Mouse (Mus musculus): ENCODE data around the gene Sorl1. TPM values are rescaled to one million over a fixed set of nuclear protein-coding genes. Genes with fewer than 3 reads are reported as not detected.

Sorl1 gene
- total RNA-seq (2014; rRNA removed; ENCODE audit: low replicate concordance) (3.2 and 12.9 TPM in 2 replicates), polyA plus RNA-seq (2015; fragmentation: Nextera tagmentation; extraction: Ambion mirVana) (0.59 and 1.1 TPM in 2 replicates)

GRCm38 (mm10) chr9:42123713-42124576 lies at the start of gene Sorl1:
Sorl1 (minus strand) TSS chr9:42124297.
- no peaks in the 10 kb centered on the region; the same call in 1 of the 2 replicates for H3K4me1 ChIP-seq (ENCODE audit: control insufficient read depth, insufficient read depth)
- under 1% methylated on average over 67 of the region's 94 CpGs for WGBS
- H3K4me3 ChIP-seq (ENCODE audit: low read depth, low read length): peak within 1 kb of the TSS; percentile 90
- H3K27me3 ChIP-seq (ENCODE audit: control insufficient read depth, insufficient read depth, low read length): peaks cover 25% of the 10 kb centered on the region; the same call in 1 of the 2 replicates
- peak; percentile 85 for ATAC-seq (ENCODE audit: insufficient read depth, low read depth)
- peak within 1 kb of the TSS; percentile 99 for H3K4me2 ChIP-seq (ENCODE audit: low read depth, low read length)
- no peaks in the 10 kb centered on the region for H3K36me3 ChIP-seq (replicated peaks; ENCODE audit: control insufficient read depth, insufficient read depth, low read length)
- TF ChIP-seq CTCF (IDR thresholded peaks at IDR 0.05; ENCODE audit: low read depth): peak; percentile 47
- no peak for TF ChIP-seq EP300 (IDR thresholded peaks at IDR 0.05; ENCODE audit: low read depth)
- DNase-seq (ENCODE audit: low spot score): peak; percentile 54
- H3K27ac ChIP-seq (ENCODE audit: low read depth): no peak within 1 kb of the TSS
- H3K9ac ChIP-seq (replicated peaks; ENCODE audit: low read depth, low read length): peak within 1 kb of the TSS; percentile 70
- no peaks in the 10 kb centered on the region for H3K9me3 ChIP-seq (replicated peaks; ENCODE audit: control insufficient read depth, low read length)

DNA sequence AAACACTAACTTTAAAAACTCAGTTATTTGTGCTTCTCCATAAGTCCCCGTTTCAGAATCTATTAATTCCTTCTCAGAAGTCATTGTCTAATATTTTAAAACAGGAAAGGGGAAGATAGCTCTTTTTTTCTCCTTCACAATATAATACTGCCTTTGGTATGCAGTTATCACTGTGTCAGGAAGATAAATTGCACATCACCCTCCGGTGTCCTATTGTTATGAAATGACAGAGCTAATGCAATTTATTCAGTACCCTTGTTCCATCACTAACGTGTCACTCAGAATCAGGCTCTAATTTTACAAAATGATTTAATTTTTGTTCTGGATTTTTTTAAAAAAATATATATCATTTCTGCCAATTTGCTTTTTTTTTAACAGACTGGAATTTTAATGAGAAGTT lies 49.7 kb upstream of the Sorl1 start:
- ATAC-seq (ENCODE audit: insufficient read depth, low read depth) (no peak), DNase-seq (ENCODE audit: low spot score) (no peak)
- no peaks in the 10 kb centered on the region for H3K4me1 ChIP-seq (ENCODE audit: control insufficient read depth, insufficient read depth)
- H3K9me3 ChIP-seq (replicated peaks; ENCODE audit: control insufficient read depth, low read length): no peaks in the 10 kb centered on the region
- H3K4me3 ChIP-seq (ENCODE audit: low read depth, low read length): no peak overlapping the region
- TF ChIP-seq EP300 (IDR thresholded peaks at IDR 0.05; ENCODE audit: low read depth): no peak
- TF ChIP-seq CTCF (IDR thresholded peaks at IDR 0.05; ENCODE audit: low read depth): no peak
- no peak overlapping the region for H3K27ac ChIP-seq (ENCODE audit: low read depth)
- no peaks in the 10 kb centered on the region for H3K27me3 ChIP-seq (ENCODE audit: control insufficient read depth, insufficient read depth, low read length)
- no peak overlapping the region for H3K9ac ChIP-seq (replicated peaks; ENCODE audit: low read depth, low read length)
- WGBS: 54% methylated on average over 3 of the region's 3 CpGs
- no peaks in the 10 kb centered on the region for H3K36me3 ChIP-seq (replicated peaks; ENCODE audit: control insufficient read depth, insufficient read depth, low read length)
- no peak overlapping the region for H3K4me2 ChIP-seq (ENCODE audit: low read depth, low read length)

DNA sequence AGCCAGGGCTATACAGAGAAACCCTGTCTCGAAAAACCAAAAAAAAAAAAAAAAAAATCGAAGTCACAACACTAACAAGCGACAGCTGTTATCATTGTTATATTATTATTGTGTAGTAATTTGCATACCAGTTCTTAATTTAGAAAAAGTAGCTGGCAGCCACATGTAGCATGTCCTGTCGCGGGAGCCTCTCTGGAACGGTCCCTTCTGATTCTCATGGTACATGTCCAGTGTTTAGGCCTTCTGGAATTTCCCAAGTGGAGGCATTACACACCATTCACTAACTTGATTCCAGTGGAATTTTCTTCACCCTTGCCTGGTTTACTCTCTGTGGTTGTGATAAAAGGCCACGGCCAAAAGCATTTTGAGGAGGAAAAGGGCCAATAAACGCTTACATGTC lies 45.4 kb upstream of the Sorl1 start:
- 73% methylated on average over 8 of the region's 8 CpGs for WGBS
- ATAC-seq (ENCODE audit: insufficient read depth, low read depth): no peak

GRCm38 (mm10) chr9:42169025-42169424 lies 44.9 kb upstream of the Sorl1 start:
- no peak overlapping the region for H3K27ac ChIP-seq (ENCODE audit: low read depth)
- no peaks in the 10 kb centered on the region for H3K4me1 ChIP-seq (ENCODE audit: control insufficient read depth, insufficient read depth)
- WGBS: 93% methylated on average over 7 of the region's 7 CpGs
- no peak overlapping the region for H3K4me2 ChIP-seq (ENCODE audit: low read depth, low read length)
- H3K9ac ChIP-seq (replicated peaks; ENCODE audit: low read depth, low read length): no peak overlapping the region
- no peaks in the 10 kb centered on the region for H3K9me3 ChIP-seq (replicated peaks; ENCODE audit: control insufficient read depth, low read length)
- H3K36me3 ChIP-seq (replicated peaks; ENCODE audit: control insufficient read depth, insufficient read depth, low read length): no peaks in the 10 kb centered on the region
- H3K27me3 ChIP-seq (ENCODE audit: control insufficient read depth, insufficient read depth, low read length): no peaks in the 10 kb centered on the region
- no peak for ATAC-seq (ENCODE audit: insufficient read depth, low read depth)
- H3K4me3 ChIP-seq (ENCODE audit: low read depth, low read length): no peak overlapping the region
- no peak for TF ChIP-seq CTCF (IDR thresholded peaks at IDR 0.05; ENCODE audit: low read depth)
- TF ChIP-seq EP300 (IDR thresholded peaks at IDR 0.05; ENCODE audit: low read depth): no peak
- DNase-seq (ENCODE audit: low spot score): no peak

More for the DNA sequence above, 45.4 kb upstream of the Sorl1 start:
- no peaks in the 10 kb centered on the region for H3K36me3 ChIP-seq (replicated peaks; ENCODE audit: control insufficient read depth, insufficient read depth, low read length)
- H3K4me2 ChIP-seq (ENCODE audit: low read depth, low read length): no peak overlapping the region
- no peak overlapping the region for H3K27ac ChIP-seq (ENCODE audit: low read depth)
- TF ChIP-seq CTCF (IDR thresholded peaks at IDR 0.05; ENCODE audit: low read depth) (no peak), EP300 (IDR thresholded peaks at IDR 0.05; ENCODE audit: low read depth) (no peak)
- no peak overlapping the region for H3K4me3 ChIP-seq (ENCODE audit: low read depth, low read length)
- H3K9me3 ChIP-seq (replicated peaks; ENCODE audit: control insufficient read depth, low read length): no peaks in the 10 kb centered on the region
- no peaks in the 10 kb centered on the region for H3K27me3 ChIP-seq (ENCODE audit: control insufficient read depth, insufficient read depth, low read length)
- no peaks in the 10 kb centered on the region for H3K4me1 ChIP-seq (ENCODE audit: control insufficient read depth, insufficient read depth)
- H3K9ac ChIP-seq (replicated peaks; ENCODE audit: low read depth, low read length): no peak overlapping the region
- DNase-seq (ENCODE audit: low spot score): no peak

GRCm38 (mm10) chr9:42164930-42165329 lies 40.8 kb upstream of the Sorl1 start:
- Histone ChIP-seq H3K4me1 (ENCODE audit: control insufficient read depth, insufficient read depth) (no peaks in the 10 kb centered on the region), H3K4me3 (ENCODE audit: low read depth, low read length) (no peak overlapping the region), H3K36me3 (replicated peaks; ENCODE audit: control insufficient read depth, insufficient read depth, low read length) (no peaks in the 10 kb centered on the region), H3K27me3 (ENCODE audit: control insufficient read depth, insufficient read depth, low read length) (no peaks in the 10 kb centered on the region), H3K27ac (ENCODE audit: low read depth) (no peak overlapping the region), H3K4me2 (ENCODE audit: low read depth, low read length) (no peak overlapping the region), H3K9me3 (replicated peaks; ENCODE audit: control insufficient read depth, low read length) (no peaks in the 10 kb centered on the region), H3K9ac (replicated peaks; ENCODE audit: low read depth, low read length) (no peak overlapping the region)
- ATAC-seq (ENCODE audit: insufficient read depth, low read depth) (no peak), DNase-seq (ENCODE audit: low spot score) (no peak)
- TF ChIP-seq CTCF (IDR thresholded peaks at IDR 0.05; ENCODE audit: low read depth) (0 out of 2 replicates have a peak, but pooled peaks have one; percentile 14), EP300 (IDR thresholded peaks at IDR 0.05; ENCODE audit: low read depth) (no peak)
- 62% methylated on average over 2 of the region's 2 CpGs for WGBS

All from heart, postnatal 0 days (tissue).